Comparison of ENCODE assay signal across 11 mouse cellular contexts in genomic region chr5:127198850-127199249, GRCm38 (mm10). TPM values are rescaled to one million over a fixed set of nuclear protein-coding genes. Genes with fewer than 3 reads are reported as not detected.
A peak's percentile ranks its signal among the peaks of the same experiment; 100 is the strongest.
DNase-seq lines count a peak whose midpoint lies in the region; ATAC-seq lines count a peak whose summit lies in the region.
"Had no signal": no experiment of that assay in that cellular context is flagged by ENCODE, and none has a peak within 500 bp of the region (broad histone marks: within the 10 kb centered on the region; RNA-seq: fewer than 3 reads in every experiment).

No protein-coding gene starts in this region.

- intact Hi-C loops in left cerebral cortex, postnatal 4 days (cut with DNase I) = no loop called here
- intact Hi-C loops in left cerebral cortex, postnatal 36 days (cut with DNase I) = no loop called here

- no peak overlapping the region for H3K4me3 ChIP-seq in forebrain, embryonic 14.5 days (ENCODE audit: low read depth, low read length)
- H3K4me3 ChIP-seq in forebrain, embryonic 16.5 days (replicated peaks; ENCODE audit: low read length) = no peak overlapping the region
- H3K4me3 ChIP-seq: hindbrain, embryonic 13.5 days; neural tube, embryonic 13.5 days had no signal

- no peak overlapping the region for H3K27ac ChIP-seq in forebrain, embryonic 14.5 days (ENCODE audit: low read depth, low read length)
- H3K27ac ChIP-seq in forebrain, embryonic 16.5 days (ENCODE audit: low read length) = no peak overlapping the region
- H3K27ac ChIP-seq: hindbrain, embryonic 13.5 days; neural tube, embryonic 13.5 days had no signal

- H3K4me1 ChIP-seq in forebrain, embryonic 14.5 days (ENCODE audit: control insufficient read depth, insufficient read depth, low read length) = no peaks in the 10 kb centered on the region
- no peaks in the 10 kb centered on the region for H3K4me1 ChIP-seq in forebrain, embryonic 16.5 days (replicated peaks; ENCODE audit: control insufficient read depth, insufficient read depth, low read length)
- H3K4me1 ChIP-seq: hindbrain, embryonic 13.5 days; neural tube, embryonic 13.5 days had no signal

- H3K9me3 ChIP-seq in forebrain, embryonic 14.5 days (replicated peaks; ENCODE audit: control insufficient read depth, low read length) = no peaks in the 10 kb centered on the region
- no peaks in the 10 kb centered on the region for H3K9me3 ChIP-seq in forebrain, embryonic 16.5 days (ENCODE audit: control insufficient read depth, low read length)
- H3K9me3 ChIP-seq: hindbrain, embryonic 13.5 days; neural tube, embryonic 13.5 days had no signal

- H3K27me3 ChIP-seq in forebrain, embryonic 14.5 days (replicated peaks; ENCODE audit: control insufficient read depth, insufficient read depth, low read length) = no peaks in the 10 kb centered on the region
- H3K27me3 ChIP-seq in forebrain, embryonic 16.5 days (replicated peaks; ENCODE audit: control insufficient read depth, insufficient read depth, low read length) = no peaks in the 10 kb centered on the region
- H3K27me3 ChIP-seq: hindbrain, embryonic 13.5 days; neural tube, embryonic 13.5 days had no signal

- H3K9ac ChIP-seq in forebrain, embryonic 14.5 days (ENCODE audit: low read length) = no peak overlapping the region
- no peak overlapping the region for H3K9ac ChIP-seq in forebrain, embryonic 16.5 days (replicated peaks; ENCODE audit: low read depth, low read length)
- H3K9ac ChIP-seq: hindbrain, embryonic 13.5 days; neural tube, embryonic 13.5 days had no signal

- WGBS in forebrain, embryonic 14.5 days = 65% methylated on average over 4 of the region's 4 CpGs
- 56% methylated on average over 4 of the region's 4 CpGs for WGBS in forebrain, embryonic 16.5 days

- peak; percentile 35 for DNase-seq in forebrain, embryonic 14.5 days (ENCODE audit: low spot score)
- peak; percentile 14 for DNase-seq in left cerebral cortex, postnatal 4 days
- no peak for DNase-seq in left cerebral cortex, postnatal 36 days (ENCODE audit: low spot score in 2 of 2)
- DNase-seq in NIH3T3 (ENCODE audit: low read depth) = peak; percentile 5
- peak; percentile 25 for DNase-seq in forelimb bud, embryonic 11.5 days (ENCODE audit: low read depth, low spot score)
- DNase-seq in urinary bladder, postnatal 36 days (ENCODE audit: low spot score in 2 of 2) = no peak
- DNase-seq: gastrocnemius, postnatal 14 days had no signal

- H3K4me2 ChIP-seq in forebrain, embryonic 14.5 days (ENCODE audit: low read length) = no peak overlapping the region
- H3K4me2 ChIP-seq in forebrain, embryonic 16.5 days (ENCODE audit: low read length) = no peak overlapping the region
- H3K4me2 ChIP-seq: hindbrain, embryonic 13.5 days; neural tube, embryonic 13.5 days had no signal

- ATAC-seq in forebrain, embryonic 14.5 days = no peak
- no peak for ATAC-seq in forebrain, embryonic 16.5 days
- no peak for ATAC-seq in megakaryocyte progenitor cell, adult 5-6 weeks (replicated peaks; ENCODE audit: poor library complexity)

- H3K36me3 ChIP-seq in forebrain, embryonic 14.5 days (ENCODE audit: control insufficient read depth, insufficient read depth, low read length) = no peaks in the 10 kb centered on the region
- H3K36me3 ChIP-seq in forebrain, embryonic 16.5 days (ENCODE audit: control insufficient read depth, insufficient read depth) = no peaks in the 10 kb centered on the region
- H3K36me3 ChIP-seq: hindbrain, embryonic 13.5 days; neural tube, embryonic 13.5 days had no signal

RNA-seq across cellular contexts. Expression of gene Tmem132c, which starts 42.8 kb away (rescaled TPM):
- 6.5 and 8.0 TPM in 2 replicates for polyA plus RNA-seq in forebrain, embryonic 14.5 days (2014; fragmentation: Nextera tagmentation; extraction: Ambion mirVana)
- polyA plus RNA-seq in forebrain, embryonic 16.5 days (2015; fragmentation: Nextera tagmentation; extraction: Ambion mirVana) = 4.8 and 5.9 TPM in 2 replicates
- total RNA-seq in left cerebral cortex, postnatal 4 days (2021) = 10 to 100 TPM; 10.4 to 11.6 TPM
- total RNA-seq in left cerebral cortex, postnatal 36 days (2021) = 1 to 10 TPM; 6.0 to 6.8 TPM
- total RNA-seq in megakaryocyte progenitor cell, adult 5-6 weeks (2015) = not detected in 2 replicates
- not detected in 2 replicates for total RNA-seq in megakaryocyte progenitor cell, adult 5-6 weeks (2017)

Comparison
In these comparisons a context has a peak if more than half of its experiments do, and no peak if none do; other contexts are left out.
1. DNase-seq: peak in forebrain, embryonic 14.5 days (single experiment), left cerebral cortex, postnatal 4 days (single experiment), NIH3T3 (single experiment) and forelimb bud, embryonic 11.5 days (single experiment); none in left cerebral cortex, postnatal 36 days (0 of 2) and urinary bladder, postnatal 36 days (0 of 2).
2. RNA of gene Tmem132c, which starts 42.8 kb away (total RNA-seq): 10.4 to 11.6 TPM in left cerebral cortex, postnatal 4 days and 6.0 to 6.8 TPM in left cerebral cortex, postnatal 36 days; not detected in megakaryocyte progenitor cell, adult 5-6 weeks; every median in the first group is over 4 times any median in the second.